Mouse (Mus musculus) hindbrain, embryonic 15.5 days (tissue): ENCODE data around the gene Btbd35f1. TPM values are rescaled to one million over a fixed set of nuclear protein-coding genes. Genes with fewer than 3 reads are reported as not detected.
"Not testable (repeated sequence)": the region's sequence is repeated elsewhere in the genome, so short reads cannot be mapped to it uniquely, and the experiment has no call there.

ENCODE experiments used
- ATAC-seq: fragments of 200-750 bp; cut with Nextera tagmentation; 2 replicates; pipeline ENCODE4 v1.8.0; 2017; ENCODE audit warnings: low read depth, moderate number of reproducible peaks, moderate TSS enrichment; ENCODE audit not compliant: low FRiP score
- H3K27ac ChIP-seq: fragments of 300-500 bp; sonication (generic); replicated peaks from 2 replicates; pipeline ENCODE4 v1.5.1; 2015; ENCODE audit warnings: mild to moderate bottlenecking, inconsistent platforms
- H3K27me3 ChIP-seq: fragments of 300-500 bp; sonication (generic); 2 replicates; pipeline ENCODE4 v1.6.1; 2015; ENCODE audit warnings: control low read depth, inconsistent platforms
- H3K36me3 ChIP-seq: fragments of 300-500 bp; sonication (generic); 2 replicates; pipeline ENCODE4 v1.6.1; 2015; ENCODE audit warnings: control low read depth, inconsistent platforms
- H3K4me1 ChIP-seq: fragments of 300-500 bp; sonication (generic); replicated peaks from 2 replicates; pipeline ENCODE4 v1.6.1; 2015; ENCODE audit warnings: control low read depth, inconsistent platforms
- H3K4me2 ChIP-seq: fragments of 300-500 bp; sonication (generic); 2 replicates; pipeline ENCODE4 v1.6.1; 2015; ENCODE audit warnings: moderate library complexity, mild to moderate bottlenecking, inconsistent platforms
- H3K4me3 ChIP-seq: fragments of 300-500 bp; sonication (generic); 2 replicates; pipeline ENCODE4 v1.5.1; 2015; ENCODE audit warnings: mild to moderate bottlenecking, inconsistent platforms
- H3K9ac ChIP-seq: fragments of 300-500 bp; sonication (generic); 2 replicates; pipeline ENCODE4 v1.6.1; 2015; ENCODE audit warnings: inconsistent platforms
- H3K9me3 ChIP-seq: fragments of 300-500 bp; sonication (generic); 2 replicates; pipeline ENCODE4 v1.6.1; 2016; ENCODE audit warnings: control low read depth, inconsistent platforms
- WGBS: fragments of 180-500 bp; shearing (Covaris S2); methylation state at CpG from one replicate; pipeline ENCODE4 v1.1.7; 2015; 5-methylcytosine and 5-hydroxymethylcytosine counted together
- polyA plus RNA-seq: library from polyadenylated mRNA; unstranded; fragments of >200 nt; fragmentation: Nextera tagmentation; extraction: Ambion mirVana; gene quantifications from 2 replicates; pipeline ENCODE4 v1.2.1, GENCODE M21; 2015

Btbd35f1 gene
- polyA plus RNA-seq, result not detected in 2 replicates

DNA sequence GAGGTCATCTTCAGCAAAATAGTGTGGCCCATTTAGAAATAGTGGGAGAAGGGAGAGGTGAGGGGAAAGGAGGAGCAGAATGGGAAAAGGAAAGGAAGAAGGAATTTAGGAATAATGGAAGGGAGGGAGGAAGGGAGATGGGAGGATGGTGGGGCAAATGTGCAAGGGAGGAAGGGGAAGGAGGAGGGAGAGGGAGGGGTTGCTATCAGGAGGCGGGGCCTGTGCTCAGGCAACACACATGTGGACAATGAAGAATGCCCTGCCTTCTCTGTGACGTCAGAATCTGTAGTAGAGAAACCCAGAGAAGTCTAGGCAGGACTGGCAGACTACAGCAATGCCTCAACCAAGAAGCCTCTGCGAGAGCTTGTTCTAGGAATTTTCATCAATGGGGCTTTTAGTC is at the start of gene Btbd35f1:
Gene Btbd35f1, plus strand, starts transcription at position 301 of the 400 bp plus-strand sequence.
- H3K27ac ChIP-seq, ATAC-seq, H3K36me3 ChIP-seq, H3K4me3 ChIP-seq, H3K4me2 ChIP-seq, H3K9me3 ChIP-seq, H3K9ac ChIP-seq, H3K4me1 ChIP-seq, H3K27me3 ChIP-seq: not testable (repeated sequence)
- WGBS, result no CpG with 5 or more reads among the region's 3 CpGs

DNA sequence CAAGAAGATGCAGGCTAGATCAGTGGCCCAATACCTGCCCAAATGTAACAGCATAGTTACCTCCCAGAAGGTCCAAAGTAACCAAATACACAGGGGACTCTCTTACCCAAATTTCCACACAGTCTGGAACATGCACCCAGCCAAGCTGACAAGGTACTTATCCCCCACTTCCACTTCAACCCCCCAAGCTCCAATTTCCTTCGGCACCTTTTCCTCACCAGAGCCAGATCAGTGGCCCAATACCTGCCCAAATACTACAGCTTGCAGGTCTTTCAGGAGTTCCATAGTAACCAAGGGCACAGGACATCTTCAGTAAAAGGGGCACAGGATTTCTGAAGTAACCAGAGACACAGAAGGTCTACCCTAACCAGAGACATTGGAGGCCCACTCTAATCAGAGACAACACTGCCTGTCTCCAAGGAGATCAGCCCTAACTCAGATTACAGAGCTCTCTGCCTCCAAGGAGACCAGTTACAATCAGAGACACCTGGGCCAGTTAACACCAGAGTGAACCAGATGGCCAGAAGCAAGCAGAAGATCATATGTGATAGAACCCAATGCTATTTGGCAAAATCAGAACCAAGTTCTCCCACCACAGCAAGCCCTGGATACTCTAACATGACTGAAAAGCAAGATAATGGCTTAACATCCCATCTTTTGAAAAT is 31.2 kb downstream of the Btbd35f1 start:
- not testable (repeated sequence) for H3K9me3 ChIP-seq, H3K36me3 ChIP-seq, H3K27me3 ChIP-seq, H3K9ac ChIP-seq, H3K4me3 ChIP-seq, H3K4me1 ChIP-seq, H3K4me2 ChIP-seq, H3K27ac ChIP-seq, ATAC-seq
- 88% methylated on average over 1 of the region's 1 CpGs for WGBS

DNA sequence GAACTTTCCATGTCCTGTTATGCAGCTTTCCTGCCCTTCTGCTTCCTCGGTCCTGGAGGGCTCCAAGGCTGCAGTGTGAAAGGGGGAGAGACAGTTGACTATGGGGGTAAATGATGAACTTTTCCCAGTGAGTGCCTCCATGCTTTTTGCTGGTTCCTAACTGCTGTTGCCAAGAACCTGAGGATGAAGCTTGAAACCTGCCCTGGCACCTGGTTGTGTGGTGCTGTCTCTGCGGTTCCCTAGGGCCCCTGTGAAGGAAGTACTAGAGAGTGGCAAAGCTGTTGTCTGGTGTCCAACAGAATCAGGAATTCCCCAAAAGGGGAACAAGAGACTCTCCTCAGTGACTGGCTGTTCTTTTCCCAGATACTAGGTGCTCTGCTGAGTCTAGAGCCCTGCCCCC is 41.2 kb downstream of the Btbd35f1 start:
- H3K27me3 ChIP-seq, H3K4me3 ChIP-seq, H3K4me1 ChIP-seq, H3K27ac ChIP-seq, H3K9me3 ChIP-seq, H3K36me3 ChIP-seq, ATAC-seq, H3K9ac ChIP-seq, H3K4me2 ChIP-seq: not testable (repeated sequence)
- 86% methylated on average over 1 of the region's 2 CpGs for whole genome bisulfite sequencing

DNA sequence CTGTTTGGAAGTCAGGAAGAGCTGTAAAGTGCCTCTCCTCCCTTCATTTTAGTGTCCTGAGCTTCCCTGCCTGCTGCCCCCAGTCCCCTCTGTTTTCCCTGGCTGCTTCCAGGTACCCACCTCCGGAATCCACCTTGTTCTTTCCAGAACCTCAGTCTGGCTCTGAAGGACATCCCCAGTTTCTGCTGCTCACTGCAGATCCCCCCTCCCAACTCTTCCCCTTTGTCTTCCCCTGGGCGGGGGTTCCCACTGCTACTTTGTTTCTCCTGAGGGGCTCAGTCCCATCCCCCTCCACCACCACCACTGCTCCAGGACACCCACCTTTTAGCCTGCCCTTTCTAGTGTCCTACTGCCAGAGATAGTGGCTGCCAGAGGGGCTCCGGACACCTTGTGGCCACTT is 41.6 kb downstream of the Btbd35f1 start:
- H3K9ac ChIP-seq, H3K4me3 ChIP-seq, H3K27me3 ChIP-seq, H3K4me2 ChIP-seq, H3K4me1 ChIP-seq, H3K9me3 ChIP-seq, H3K36me3 ChIP-seq, ATAC-seq, H3K27ac ChIP-seq: not testable (repeated sequence)
- WGBS, result 80% methylated on average over 3 of the region's 3 CpGs

Other genes starting within 250 kb of the Btbd35f1 start
- gene Gm5926, start 90.7 kb downstream of the Btbd35f1 start, polyA plus RNA-seq, result not detected in 2 replicates
- not detected in 2 replicates for gene Btbd35f21, start 166.1 kb downstream of the Btbd35f1 start, polyA plus RNA-seq